8 mouse cellular contexts compared by ENCODE assay signal in the genomic region with DNA sequence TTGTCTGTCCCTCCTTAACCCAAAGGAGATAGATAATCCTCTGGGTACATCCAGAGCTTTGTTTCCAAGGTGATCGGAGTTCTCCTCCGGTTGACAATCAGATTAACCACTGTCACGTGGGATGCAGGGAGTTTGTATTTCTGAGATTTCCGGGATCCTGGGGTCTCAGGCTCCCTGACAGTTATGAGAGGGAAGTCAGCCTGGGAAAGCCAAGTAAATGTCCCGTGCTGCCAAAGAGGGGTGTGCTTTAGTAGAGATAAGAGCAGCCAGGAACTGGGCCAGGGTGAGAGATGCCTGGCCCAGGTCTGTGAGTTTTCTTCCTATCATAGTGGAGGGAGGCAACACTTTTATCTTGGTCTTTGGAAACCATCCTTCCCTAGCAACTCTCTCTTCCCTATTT. TPM values are rescaled to one million over a fixed set of nuclear protein-coding genes. Genes with fewer than 3 reads are reported as not detected.
DNase-seq lines count a peak whose midpoint lies in the region; ATAC-seq lines count a peak whose summit lies in the region.

No protein-coding gene starts in this region.

- no peaks in the 10 kb centered on the region for H3K9me3 ChIP-seq in embryonic facial prominence, embryonic 11.5 days (replicated peaks; ENCODE audit: control insufficient read depth, low read length)
- no peaks in the 10 kb centered on the region for H3K9me3 ChIP-seq in hindbrain, embryonic 12.5 days (replicated peaks)

- peak overlapping the region; percentile 67; the same call in 1 of the 2 replicates for H3K9ac ChIP-seq in embryonic facial prominence, embryonic 11.5 days (replicated peaks; ENCODE audit: low read length)
- no peak overlapping the region for H3K9ac ChIP-seq in hindbrain, embryonic 12.5 days

- H3K4me1 ChIP-seq in embryonic facial prominence, embryonic 11.5 days (ENCODE audit: control insufficient read depth, insufficient read depth, low read length), result peaks cover 5% of the 10 kb centered on the region; the same call in 1 of the 2 replicates
- peaks cover 58% of the 10 kb centered on the region for H3K4me1 ChIP-seq in hindbrain, embryonic 12.5 days

- no peaks in the 10 kb centered on the region for H3K36me3 ChIP-seq in embryonic facial prominence, embryonic 11.5 days (replicated peaks; ENCODE audit: control insufficient read depth, insufficient read depth, low read depth, low read length)
- no peaks in the 10 kb centered on the region for H3K36me3 ChIP-seq in hindbrain, embryonic 12.5 days

- 16% methylated on average over 5 of the region's 5 CpGs for WGBS in embryonic facial prominence, embryonic 11.5 days
- 25% methylated on average over 5 of the region's 5 CpGs for WGBS in hindbrain, embryonic 12.5 days

- peak overlapping the region; percentile 88; the same call in 1 of the 2 replicates for H3K4me2 ChIP-seq in embryonic facial prominence, embryonic 11.5 days (ENCODE audit: low read depth, low read length)
- H3K4me2 ChIP-seq in hindbrain, embryonic 12.5 days (replicated peaks), result peak overlapping the region; percentile 93; the same call in 1 of the 2 replicates

- DNase-seq in MEL-GATA-1-ER (ENCODE audit: extremely low read depth, low read depth), result peak; percentile 76
- no peak for DNase-seq in embryonic facial prominence, embryonic 11.5 days (ENCODE audit: low spot score)
- DNase-seq in lung, postnatal 25 days (ENCODE audit: low spot score), result peak; percentile 51
- DNase-seq in layer of hippocampus, adult 8-10 months (ENCODE audit: low spot score in 2 of 2), result no peak
- no peak for DNase-seq in thymus, postnatal 4 days
- DNase-seq in adipocyte (ENCODE audit: low spot score), result no peak
- DNase-seq in layer of hippocampus, adult 11-12 months (ENCODE audit: low spot score), result no peak

- no peak for ATAC-seq in embryonic facial prominence, embryonic 11.5 days (replicated peaks; ENCODE audit: insufficient number of reproducible peaks, low FRiP score, low TSS enrichment, low read depth)
- no peak for ATAC-seq in hindbrain, embryonic 12.5 days (ENCODE audit: low FRiP score)

- H3K27ac ChIP-seq in embryonic facial prominence, embryonic 11.5 days (replicated peaks; ENCODE audit: low read depth, low read length), result no peak overlapping the region
- H3K27ac ChIP-seq in hindbrain, embryonic 12.5 days, result peak overlapping the region; percentile 71

- H3K27me3 ChIP-seq in embryonic facial prominence, embryonic 11.5 days (ENCODE audit: control insufficient read depth, insufficient read depth, low read length), result no peaks in the 10 kb centered on the region
- peaks cover 8% of the 10 kb centered on the region; the same call in 1 of the 2 replicates for H3K27me3 ChIP-seq in hindbrain, embryonic 12.5 days

- H3K4me3 ChIP-seq in embryonic facial prominence, embryonic 11.5 days (ENCODE audit: low read depth, low read length), result no peak overlapping the region
- H3K4me3 ChIP-seq in hindbrain, embryonic 12.5 days, result no peak overlapping the region

RNA-seq across cellular contexts. Expression of a gene that starts 1.2 kb away (rescaled TPM):
- 6.0 and 7.3 TPM in 2 replicates for polyA plus RNA-seq in embryonic facial prominence, embryonic 11.5 days (2014; fragmentation: Nextera tagmentation; extraction: Ambion mirVana)
- polyA plus RNA-seq in hindbrain, embryonic 12.5 days (2016; fragmentation: Nextera tagmentation; extraction: Ambion mirVana), result 5.0 and 6.5 TPM in 2 replicates
- 10 to 100 TPM; 23.2 to 33.7 (median 26.9) TPM for total RNA-seq in layer of hippocampus, adult 8-10 months (2022)

RNA-seq across cellular contexts. Expression of a gene that starts 38.6 kb away (rescaled TPM):
- polyA plus RNA-seq in embryonic facial prominence, embryonic 11.5 days (2014; fragmentation: Nextera tagmentation; extraction: Ambion mirVana), result 84.3 and 85.7 TPM in 2 replicates
- polyA plus RNA-seq in hindbrain, embryonic 12.5 days (2016; fragmentation: Nextera tagmentation; extraction: Ambion mirVana), result 87.8 and 94.7 TPM in 2 replicates
- 100 to 1,000 TPM; 102 to 107 (median 105) TPM for total RNA-seq in layer of hippocampus, adult 8-10 months (2022)

Comparison
In these comparisons a context has a peak if more than half of its experiments do, and no peak if none do; other contexts are left out.
1. DNase-seq: peak in MEL-GATA-1-ER (single experiment) and lung, postnatal 25 days (single experiment); none in embryonic facial prominence, embryonic 11.5 days (single experiment), layer of hippocampus, adult 8-10 months (0 of 2), thymus, postnatal 4 days (single experiment), adipocyte (single experiment) and layer of hippocampus, adult 11-12 months (single experiment).